Mouse (Mus musculus) CH12.LX (cell line): Measurements from ENCODE around the gene Fggy. TPM values are rescaled to one million over a fixed set of nuclear protein-coding genes. Genes with fewer than 3 reads are reported as not detected.

Experiments used
- DNase-seq: peaks from one replicate; pipeline ENCODE4 v3.0.0-alpha.2; 2013; ENCODE audit errors: extremely low read depth
- H3K27ac ChIP-seq: 2 replicates; pipeline ENCODE4 v1.5.1; 2012; ENCODE audit warnings: low read depth, mild to moderate bottlenecking, control low read depth, moderate library complexity; ENCODE audit not compliant: insufficient read depth
- H3K27me3 ChIP-seq: replicated peaks from 2 replicates; pipeline ENCODE3; 2012; ENCODE audit warnings: inconsistent platforms
- H3K36me3 ChIP-seq, 2 experiments: replicated peaks in 1 of 2; 2 replicates each; pipeline versions ENCODE3 to v1.6.1; 2012; ENCODE audit warnings: inconsistent platforms in 1 of 2, low read length in 1 of 2, mild to moderate bottlenecking in 1 of 2, mixed read lengths in 1 of 2, moderate library complexity in 1 of 2; ENCODE audit not compliant: control insufficient read depth in 1 of 2, insufficient read depth in 1 of 2
- H3K4me1 ChIP-seq, 2 experiments: 2 replicates each; pipeline ENCODE4 v1.6.1; 2012; ENCODE audit warnings: inconsistent platforms in 1 of 2, moderate library complexity in 1 of 2; ENCODE audit not compliant: insufficient read depth in 2 of 2, control insufficient read depth in 1 of 2
- H3K4me2 ChIP-seq: 2 replicates; pipeline ENCODE4 v1.6.1; 2012; ENCODE audit warnings: low read depth, mild to moderate bottlenecking, control low read depth; ENCODE audit not compliant: poor library complexity, insufficient read depth, severe bottlenecking
- H3K4me3 ChIP-seq, 3 experiments: fragments of 150-350 bp in 1 of 3; sonication (generic) in 1 of 3; replicated peaks in 1 of 3; 2 replicates each; pipeline versions ENCODE3 to v1.5.1; 2011 to 2012; ENCODE audit warnings: low read depth in 2 of 3, low read length in 2 of 3, mild to moderate bottlenecking in 2 of 3, moderate library complexity in 2 of 3, control low read depth in 1 of 3, improper control_type of control experiment in 1 of 3, inconsistent platforms in 1 of 3, mixed read lengths in 1 of 3; ENCODE audit not compliant: poor library complexity in 1 of 3
- H3K79me2 ChIP-seq: replicated peaks from 2 replicates; pipeline ENCODE4 v1.6.1; 2012; ENCODE audit warnings: mild to moderate bottlenecking, moderate library complexity; ENCODE audit not compliant: control insufficient read depth, poor library complexity, insufficient read depth, severe bottlenecking; ENCODE audit errors: extremely low read depth
- H3K9ac ChIP-seq: 2 replicates; pipeline ENCODE4 v1.6.1; 2012; ENCODE audit warnings: low read depth, mild to moderate bottlenecking, control low read depth, moderate library complexity; ENCODE audit not compliant: insufficient read depth
- H3K9me3 ChIP-seq: replicated peaks from 2 replicates; pipeline ENCODE3; 2012; ENCODE audit warnings: low read length, inconsistent platforms, mixed read lengths
- BHLHE40 ChIP-seq: IDR thresholded peaks from 2 replicates; pipeline ENCODE4 v1.6.1; 2011; ENCODE audit warnings: mild to moderate bottlenecking, low read depth, low read length, improper control_type of control experiment
- CTCF ChIP-seq, 2 experiments: IDR thresholded peaks in 1 of 2; conservative IDR thresholded peaks in 1 of 2; 2 replicates each; pipeline ENCODE4 v1.5.1; 2011 to 2012; ENCODE audit warnings: low read depth in 2 of 2, low read length in 2 of 2, improper control_type of control experiment in 1 of 2, inconsistent platforms in 1 of 2, mild to moderate bottlenecking in 1 of 2, moderate library complexity in 1 of 2
- ELF1 ChIP-seq: IDR thresholded peaks from 2 replicates; pipeline ENCODE4 v1.6.1; 2014; ENCODE audit warnings: low read depth, mild to moderate bottlenecking, inconsistent platforms, low read length, improper control_type of control experiment
- EP300 ChIP-seq: IDR thresholded peaks from 2 replicates; pipeline ENCODE4 v1.6.1; 2011; ENCODE audit warnings: low read length, improper control_type of control experiment
- GABPA ChIP-seq: IDR thresholded peaks from 2 replicates; pipeline ENCODE4 v1.6.1; 2012; ENCODE audit warnings: low read depth, low read length, improper control_type of control experiment, inconsistent platforms; ENCODE audit not compliant: insufficient replicate concordance
- HCFC1 ChIP-seq: IDR thresholded peaks from 2 replicates; pipeline ENCODE4 v1.6.1; 2012; ENCODE audit warnings: low read depth, mild to moderate bottlenecking, inconsistent platforms, low read length, improper control_type of control experiment
- JUN ChIP-seq: IDR thresholded peaks from 2 replicates; pipeline ENCODE4 v1.6.1; 2011; ENCODE audit warnings: low read depth, mild to moderate bottlenecking, low read length, improper control_type of control experiment, moderate library complexity; ENCODE audit not compliant: insufficient read depth
- JUND ChIP-seq: conservative IDR thresholded peaks from 2 replicates; pipeline ENCODE4 v1.6.1; 2011; ENCODE audit warnings: low read depth, low read length, improper control_type of control experiment
- KAT2A ChIP-seq: IDR thresholded peaks from 2 replicates; pipeline ENCODE4 v1.6.1; 2012; ENCODE audit warnings: low read length, improper control_type of control experiment, inconsistent platforms; ENCODE audit not compliant: insufficient replicate concordance
- MAZ ChIP-seq: IDR thresholded peaks from 2 replicates; pipeline ENCODE4 v1.6.1; 2012; ENCODE audit warnings: low read depth, mild to moderate bottlenecking, inconsistent platforms, low read length, improper control_type of control experiment, moderate library complexity
- MYC ChIP-seq: IDR thresholded peaks from 2 replicates; pipeline ENCODE4 v1.6.1; 2011; ENCODE audit warnings: low read depth, mild to moderate bottlenecking, improper control_type of control experiment, low read length
- NELFE ChIP-seq: IDR thresholded peaks from 2 replicates; pipeline ENCODE4 v1.6.1; 2011; ENCODE audit warnings: low read depth, low read length, improper control_type of control experiment
- POLR2AphosphoS2 ChIP-seq: IDR thresholded peaks from 2 replicates; pipeline ENCODE4 v1.6.1; 2011; ENCODE audit warnings: low read depth, low read length, improper control_type of control experiment
- RCOR1 ChIP-seq: conservative IDR thresholded peaks from 2 replicates; pipeline ENCODE4 v1.6.1; 2012; ENCODE audit warnings: low read depth, mild to moderate bottlenecking, inconsistent platforms, low read length, improper control_type of control experiment
- SIN3A ChIP-seq: IDR thresholded peaks from 2 replicates; pipeline ENCODE4 v1.6.1; 2012; ENCODE audit warnings: low read length, improper control_type of control experiment, inconsistent platforms
- TBP ChIP-seq: conservative IDR thresholded peaks from 2 replicates; pipeline ENCODE4 v1.6.1; 2011; ENCODE audit warnings: low read depth, low read length, improper control_type of control experiment
- TCF12 ChIP-seq: IDR thresholded peaks from 2 replicates; pipeline ENCODE4 v1.6.1; 2014; ENCODE audit warnings: low read depth, mild to moderate bottlenecking, inconsistent platforms, low read length, improper control_type of control experiment
- USF2 ChIP-seq: conservative IDR thresholded peaks from 2 replicates; pipeline ENCODE4 v1.6.1; 2011; ENCODE audit warnings: low read depth, low read length, improper control_type of control experiment
- ZC3H11A ChIP-seq: IDR thresholded peaks from 2 replicates; pipeline ENCODE4 v1.6.1; 2012; ENCODE audit warnings: low read depth, mild to moderate bottlenecking, inconsistent platforms, low read length, improper control_type of control experiment
- ZNF384 ChIP-seq: IDR thresholded peaks from 2 replicates; pipeline ENCODE4 v1.6.1; 2012; ENCODE audit warnings: low read depth, low read length, improper control_type of control experiment, inconsistent platforms
- dilution Hi-C: fragments of 300-500 bp; cut with MboI; formaldehyde crosslinking; loops from 2 replicates; pipeline ENCODE4 v1.14.3; 2020; ENCODE audit warnings: low sequenced_read_pairs; ENCODE audit not compliant: extremely low pct_unique_long_range_greater_than_20kb, extremely low pct_ligation_motif_present
- in situ Hi-C: fragments of 300-500 bp; cut with MboI; formaldehyde crosslinking; loops from 3 replicates; pipeline ENCODE4 v1.14.3; 2019; ENCODE audit warnings: low sequenced_read_pairs, low pct_ligation_motif_present, low pct_unique_long_range_greater_than_20kb, mixed read lengths
- polyA plus RNA-seq: library from polyadenylated mRNA; unstranded; fragments of >175 nt; gene quantifications from 2 replicates; pipeline ENCODE4 v1.2.1, GENCODE M21; 2012; ENCODE audit warnings: low read depth; ENCODE audit not compliant: insufficient read length
- total RNA-seq, 2 experiments: library from RNA; depleted of rRNA; stranded (reverse); fragments of 300-350 nt in 1 of 2; fragments of >200 nt in 1 of 2; gene quantifications; 2 replicates each; pipeline ENCODE4 v1.2.3; 2012 to 2014

Gene Fggy
- total and polyA plus RNA-seq, 3 experiments: 6.2 to 7.5 (median 6.9) TPM

DNA sequence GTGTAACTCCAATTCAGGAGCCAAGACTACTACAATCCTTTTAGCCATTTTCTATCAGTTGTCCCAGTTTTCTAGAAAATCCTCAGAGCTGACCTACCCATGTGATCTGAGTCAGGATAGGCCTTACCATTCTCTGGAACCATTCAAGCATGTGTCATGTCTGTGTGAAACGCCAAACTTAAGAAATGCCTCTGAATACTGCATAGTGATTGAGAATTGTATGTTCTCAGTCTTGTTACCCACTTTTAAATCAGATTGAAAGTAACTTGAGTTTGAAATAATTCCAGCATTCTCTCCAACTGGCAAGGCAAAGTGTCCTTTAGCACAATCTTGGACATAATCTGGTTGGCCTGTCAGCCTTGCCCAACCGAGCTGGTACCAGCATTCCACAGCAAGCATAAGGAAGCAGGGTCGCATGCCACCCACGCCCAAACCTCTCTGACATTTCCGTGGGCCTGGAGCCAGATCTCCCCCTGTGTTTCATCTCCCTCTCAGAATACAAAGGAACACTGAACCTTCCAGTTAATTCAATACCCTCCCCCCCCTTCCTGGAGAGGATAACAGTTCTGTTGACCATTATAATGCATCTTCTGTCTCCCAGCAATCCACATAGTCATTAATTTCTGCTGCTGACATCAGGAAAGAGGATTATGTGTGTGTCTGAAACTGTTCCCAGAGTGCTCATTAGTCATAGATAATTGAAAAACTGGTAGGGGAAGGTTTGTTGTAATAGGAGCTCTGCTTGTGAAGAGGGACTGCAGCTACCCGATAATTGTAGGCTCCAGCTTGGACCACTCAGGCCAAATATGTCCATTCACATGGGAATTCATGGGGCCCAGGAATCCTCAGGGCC lies 176.3 kb downstream of the Fggy start:
- H3K79me2 ChIP-seq: no peaks in the 10 kb centered on the region
- H3K4me2 ChIP-seq: no peak overlapping the region
- no peak overlapping the region for H3K27ac ChIP-seq
- no peaks in the 10 kb centered on the region for H3K27me3 ChIP-seq
- peaks cover 13 to 54% of the 10 kb centered on the region in 2 experiments for H3K4me1 ChIP-seq
- dilution Hi-C loops (no loop called here), in situ Hi-C loops (loop anchor here (25.0 kb wide), 1 partner anchor 721 kb away; no protein-coding TSS in a partner anchor)
- no peaks in the 10 kb centered on the region for H3K36me3 ChIP-seq
- no peak for DNase-seq
- no peak overlapping the region for H3K9ac ChIP-seq
- TF ChIP-seq JUND: no peak
- no peak for TF ChIP-seq EP300
- TF ChIP-seq ZNF384: no peak
- TF ChIP-seq RCOR1: no peak
- TF ChIP-seq JUN: no peak
- no peak for TF ChIP-seq KAT2A
- no peak for TF ChIP-seq GABPA
- TF ChIP-seq USF2: no peak
- no peaks in the 10 kb centered on the region for H3K9me3 ChIP-seq
- no peak overlapping the region for H3K4me3 ChIP-seq

GRCm38 (mm10) chr4:95735967-95736366 lies 178.7 kb downstream of the Fggy start:
- Histone ChIP-seq H3K9me3 (no peaks in the 10 kb centered on the region), H3K27me3 (no peaks in the 10 kb centered on the region), H3K4me2 (no peak overlapping the region), H3K36me3 (no peaks in the 10 kb centered on the region), H3K79me2 (no peaks in the 10 kb centered on the region), H3K4me1 (peaks cover 7 to 37% of the 10 kb centered on the region in 2 experiments; a peak in 3 of 4 replicates), H3K27ac (no peak overlapping the region), H3K9ac (no peak overlapping the region), H3K4me3 (no peak overlapping the region)
- dilution Hi-C loops: no loop called here
- in situ Hi-C loops: loop anchor here (25.0 kb wide), 1 partner anchor 724 kb away; no protein-coding TSS in a partner anchor
- no peak for TF ChIP-seq BHLHE40
- no peak for TF ChIP-seq HCFC1
- TF ChIP-seq CTCF (conservative IDR thresholded peaks at IDR 0.05 in 1 of 2, IDR thresholded peaks at IDR 0.05 in 1 of 2; ENCODE audit: low read depth in 2 of 2, low read length in 2 of 2): no peak
- TF ChIP-seq TCF12: no peak
- TF ChIP-seq USF2: no peak
- TF ChIP-seq ZC3H11A: no peak
- no peak for TF ChIP-seq MAZ
- no peak for TF ChIP-seq KAT2A
- no peak for TF ChIP-seq MYC
- no peak for TF ChIP-seq TBP
- no peak for TF ChIP-seq NELFE
- no peak for TF ChIP-seq SIN3A
- TF ChIP-seq ELF1: no peak
- no peak for TF ChIP-seq POLR2AphosphoS2
- TF ChIP-seq, all 38 proteins: peak for 0
- no peak for DNase-seq
